Mouse (Mus musculus): Measurements from ENCODE around the gene Fam163b. TPM values are rescaled to one million over a fixed set of nuclear protein-coding genes. Genes with fewer than 3 reads are reported as not detected.
A peak's percentile ranks its signal among the peaks of the same experiment; 100 is the strongest.

The Fam163b gene
- polyA plus RNA-seq (2015; fragmentation: Nextera tagmentation; extraction: Ambion mirVana), result 0.46 and 0.52 TPM in 2 replicates

GRCm38 (mm10) chr2:27141950-27142693 lies at the start of gene Fam163b:
Gene Fam163b (minus strand): TSS chr2:27142491.
- no peaks in the 10 kb centered on the region for H3K9me3 ChIP-seq
- no peaks in the 10 kb centered on the region for H3K36me3 ChIP-seq
- peak within 1 kb of the TSS; percentile 62; the same call in 1 of the 2 replicates for H3K9ac ChIP-seq
- WGBS, result 1% methylated on average over 59 of the region's 62 CpGs
- ATAC-seq (ENCODE audit: low FRiP score, low read depth), result peak; percentile 59
- H3K4me1 ChIP-seq, result peaks cover 6% of the 10 kb centered on the region
- H3K4me2 ChIP-seq (replicated peaks), result peak within 1 kb of the TSS; percentile 95
- peak within 1 kb of the TSS; percentile 49 for H3K4me3 ChIP-seq
- H3K27me3 ChIP-seq, result peaks cover 48% of the 10 kb centered on the region
- no peak within 1 kb of the TSS for H3K27ac ChIP-seq

- no peak overlapping the region for H3K4me2 ChIP-seq (replicated peaks)
- H3K9ac ChIP-seq, result no peak overlapping the region
- peaks cover 4% of the 10 kb centered on the region; the same call in 1 of the 2 replicates for H3K36me3 ChIP-seq
- H3K4me3 ChIP-seq, result no peak overlapping the region
- H3K27ac ChIP-seq, result no peak overlapping the region
- ATAC-seq (ENCODE audit: low FRiP score, low read depth), result peak; percentile 64; the same call in 1 of the 2 replicates
- no peaks in the 10 kb centered on the region for H3K27me3 ChIP-seq
- H3K9me3 ChIP-seq, result no peaks in the 10 kb centered on the region
- peaks cover 20% of the 10 kb centered on the region for H3K4me1 ChIP-seq
- WGBS, result 31% methylated on average over 4 of the region's 4 CpGs
Observed at GRCm38 (mm10) chr2:27189994-27190393, 47.7 kb upstream of the Fam163b start.

GRCm38 (mm10) chr2:27187531-27187930 lies 45.2 kb upstream of the Fam163b start:
- no peak overlapping the region for H3K4me3 ChIP-seq
- H3K9ac ChIP-seq, result no peak overlapping the region
- no peak for ATAC-seq (ENCODE audit: low FRiP score, low read depth)
- WGBS, result 76% methylated on average over 6 of the region's 6 CpGs
- no peaks in the 10 kb centered on the region for H3K36me3 ChIP-seq
- H3K9me3 ChIP-seq, result no peaks in the 10 kb centered on the region
- no peak overlapping the region for H3K4me2 ChIP-seq (replicated peaks)
- no peaks in the 10 kb centered on the region for H3K27me3 ChIP-seq
- H3K27ac ChIP-seq, result no peak overlapping the region
- peaks cover 28% of the 10 kb centered on the region for H3K4me1 ChIP-seq

GRCm38 (mm10) chr2:27183734-27184133 lies 41.4 kb upstream of the Fam163b start:
- H3K4me3 ChIP-seq, result no peak overlapping the region
- peaks cover 18% of the 10 kb centered on the region for H3K4me1 ChIP-seq
- 26% methylated on average over 12 of the region's 12 CpGs for WGBS
- H3K9ac ChIP-seq, result 0 out of 2 replicates have a peak overlapping the region, but pooled peaks have one; percentile 25
- no peak overlapping the region for H3K4me2 ChIP-seq (replicated peaks)
- no peak overlapping the region; the same call in 1 of the 2 replicates for H3K27ac ChIP-seq
- no peaks in the 10 kb centered on the region for H3K9me3 ChIP-seq
- H3K27me3 ChIP-seq, result no peaks in the 10 kb centered on the region
- no peaks in the 10 kb centered on the region for H3K36me3 ChIP-seq
- ATAC-seq (ENCODE audit: low FRiP score, low read depth), result no peak

- ATAC-seq (ENCODE audit: low FRiP score, low read depth), result no peak
- Histone ChIP-seq H3K4me3 (no peak overlapping the region), H3K9ac (no peak overlapping the region), H3K36me3 (no peaks in the 10 kb centered on the region), H3K27me3 (no peaks in the 10 kb centered on the region), H3K4me2 (replicated peaks) (no peak overlapping the region), H3K9me3 (no peaks in the 10 kb centered on the region), H3K4me1 (peaks cover 8% of the 10 kb centered on the region), H3K27ac (no peak overlapping the region)
- WGBS, result 50% methylated on average over 4 of the region's 4 CpGs
Observed at GRCm38 (mm10) chr2:27181907-27182306, 39.6 kb upstream of the Fam163b start.

- H3K27ac ChIP-seq, result peak overlapping the region; percentile 6; the same call in 1 of the 2 replicates
Observed at GRCm38 (mm10) chr2:27179101-27179500, 36.8 kb upstream of the Fam163b start.

GRCm38 (mm10) chr2:27175696-27176267 lies 33.5 kb upstream of the Fam163b start:
- Histone ChIP-seq H3K9ac (no peak overlapping the region), H3K27ac (peak overlapping the region; percentile 28; the same call in 1 of the 2 replicates), H3K9me3 (no peaks in the 10 kb centered on the region), H3K27me3 (no peaks in the 10 kb centered on the region), H3K36me3 (no peaks in the 10 kb centered on the region), H3K4me1 (peaks cover 10% of the 10 kb centered on the region), H3K4me2 (replicated peaks) (no peak overlapping the region), H3K4me3 (no peak overlapping the region)
- no peak for ATAC-seq (ENCODE audit: low FRiP score, low read depth)
- 66% methylated on average over 10 of the region's 10 CpGs for WGBS

More at GRCm38 (mm10) chr2:27179101-27179500, 36.8 kb upstream of the Fam163b start:
- Histone ChIP-seq H3K4me1 (peaks cover 17% of the 10 kb centered on the region), H3K27me3 (no peaks in the 10 kb centered on the region), H3K36me3 (no peaks in the 10 kb centered on the region), H3K4me3 (no peak overlapping the region), H3K9me3 (no peaks in the 10 kb centered on the region), H3K9ac (no peak overlapping the region), H3K4me2 (replicated peaks) (no peak overlapping the region)
- WGBS, result 66% methylated on average over 8 of the region's 8 CpGs
- 0 out of 2 replicates have a peak, but pooled peaks have one; percentile 22 for ATAC-seq (ENCODE audit: low FRiP score, low read depth)

GRCm38 (mm10) chr2:27174242-27174641 lies 32.0 kb upstream of the Fam163b start:
- 86% methylated on average over 2 of the region's 2 CpGs for WGBS
- H3K4me3 ChIP-seq, result no peak overlapping the region
- no peaks in the 10 kb centered on the region for H3K27me3 ChIP-seq
- no peaks in the 10 kb centered on the region for H3K9me3 ChIP-seq
- ATAC-seq (ENCODE audit: low FRiP score, low read depth), result no peak
- H3K9ac ChIP-seq, result no peak overlapping the region
- no peak overlapping the region for H3K4me2 ChIP-seq (replicated peaks)
- H3K27ac ChIP-seq, result no peak overlapping the region
- no peaks in the 10 kb centered on the region for H3K36me3 ChIP-seq
- H3K4me1 ChIP-seq, result peaks cover 10% of the 10 kb centered on the region

GRCm38 (mm10) chr2:27166999-27167398 lies 24.7 kb upstream of the Fam163b start:
- Histone ChIP-seq H3K4me3 (no peak overlapping the region), H3K4me2 (replicated peaks) (peak overlapping the region; percentile 21; the same call in 1 of the 2 replicates), H3K9me3 (no peaks in the 10 kb centered on the region), H3K27ac (peak overlapping the region; percentile 24), H3K9ac (no peak overlapping the region), H3K27me3 (no peaks in the 10 kb centered on the region), H3K4me1 (peaks cover 28% of the 10 kb centered on the region), H3K36me3 (no peaks in the 10 kb centered on the region)
- no peak for ATAC-seq (ENCODE audit: low FRiP score, low read depth)
- WGBS, result 13% methylated on average over 2 of the region's 2 CpGs

- no peaks in the 10 kb centered on the region for H3K9me3 ChIP-seq
- no peak overlapping the region for H3K9ac ChIP-seq
- H3K27ac ChIP-seq, result no peak overlapping the region
- no peaks in the 10 kb centered on the region for H3K36me3 ChIP-seq
- ATAC-seq (ENCODE audit: low FRiP score, low read depth), result no peak
- H3K4me3 ChIP-seq, result no peak overlapping the region
- 84% methylated on average over 2 of the region's 2 CpGs for WGBS
- no peaks in the 10 kb centered on the region for H3K27me3 ChIP-seq
- H3K4me1 ChIP-seq, result peaks cover 28% of the 10 kb centered on the region
- no peak overlapping the region for H3K4me2 ChIP-seq (replicated peaks)
Observed at GRCm38 (mm10) chr2:27166074-27166473, 23.8 kb upstream of the Fam163b start.

- no peaks in the 10 kb centered on the region for H3K9me3 ChIP-seq
- no peak within 1 kb of the TSS for H3K27ac ChIP-seq
- peaks cover 28% of the 10 kb centered on the region for H3K4me1 ChIP-seq
- no peaks in the 10 kb centered on the region for H3K27me3 ChIP-seq
- no peak within 1 kb of the TSS for H3K9ac ChIP-seq
- no peaks in the 10 kb centered on the region for H3K36me3 ChIP-seq
- no peak within 1 kb of the TSS for H3K4me2 ChIP-seq (replicated peaks)
- no peak within 1 kb of the TSS for H3K4me3 ChIP-seq
- 78% methylated on average over 12 of the region's 12 CpGs for WGBS
- no peak; the same call in 1 of the 2 replicates for ATAC-seq (ENCODE audit: low FRiP score, low read depth)
Observed at GRCm38 (mm10) chr2:27164796-27165590, 22.7 kb upstream of the Fam163b start, which contains the start of gene Dbh. Gene Dbh (plus strand): TSS chr2:27165233.

GRCm38 (mm10) chr2:27163851-27164250 lies 21.6 kb upstream of the Fam163b start:
- H3K27ac ChIP-seq, result no peak overlapping the region
- 54% methylated on average over 5 of the region's 5 CpGs for WGBS
- no peak for ATAC-seq (ENCODE audit: low FRiP score, low read depth)
- H3K9ac ChIP-seq, result no peak overlapping the region
- H3K9me3 ChIP-seq, result no peaks in the 10 kb centered on the region
- H3K4me3 ChIP-seq, result no peak overlapping the region
- no peak overlapping the region for H3K4me2 ChIP-seq (replicated peaks)
- peaks cover 28% of the 10 kb centered on the region for H3K4me1 ChIP-seq
- H3K27me3 ChIP-seq, result no peaks in the 10 kb centered on the region
- H3K36me3 ChIP-seq, result no peaks in the 10 kb centered on the region
